Mouse (Mus musculus) megakaryocyte, embryonic 14.5 days (primary cell): ENCODE results near the gene Nrap.

Experiments used
- FLI1 ChIP-seq: IDR thresholded peaks from 2 replicates; pipeline ENCODE4 v1.6.1; 2012; ENCODE audit warnings: low read length, inconsistent platforms, mixed read lengths
- GATA1 ChIP-seq: IDR thresholded peaks from 3 replicates; pipeline ENCODE4 v1.6.1; 2012; ENCODE audit warnings: mixed read lengths, low read length, inconsistent platforms, borderline replicate concordance

- TF ChIP-seq GATA1 = no peak
- TF ChIP-seq FLI1 = no peak
These were observed 30.5 kb upstream of the Nrap start for GRCm38 (mm10) chr19:56420345-56420744.
